Mouse (Mus musculus): ENCODE results near the gene Fbxl16. TPM values are rescaled to one million over a fixed set of nuclear protein-coding genes. Genes with fewer than 3 reads are reported as not detected.

Gene Fbxl16
- polyA plus RNA-seq, 1 experiment, result 5.7 TPM

DNA sequence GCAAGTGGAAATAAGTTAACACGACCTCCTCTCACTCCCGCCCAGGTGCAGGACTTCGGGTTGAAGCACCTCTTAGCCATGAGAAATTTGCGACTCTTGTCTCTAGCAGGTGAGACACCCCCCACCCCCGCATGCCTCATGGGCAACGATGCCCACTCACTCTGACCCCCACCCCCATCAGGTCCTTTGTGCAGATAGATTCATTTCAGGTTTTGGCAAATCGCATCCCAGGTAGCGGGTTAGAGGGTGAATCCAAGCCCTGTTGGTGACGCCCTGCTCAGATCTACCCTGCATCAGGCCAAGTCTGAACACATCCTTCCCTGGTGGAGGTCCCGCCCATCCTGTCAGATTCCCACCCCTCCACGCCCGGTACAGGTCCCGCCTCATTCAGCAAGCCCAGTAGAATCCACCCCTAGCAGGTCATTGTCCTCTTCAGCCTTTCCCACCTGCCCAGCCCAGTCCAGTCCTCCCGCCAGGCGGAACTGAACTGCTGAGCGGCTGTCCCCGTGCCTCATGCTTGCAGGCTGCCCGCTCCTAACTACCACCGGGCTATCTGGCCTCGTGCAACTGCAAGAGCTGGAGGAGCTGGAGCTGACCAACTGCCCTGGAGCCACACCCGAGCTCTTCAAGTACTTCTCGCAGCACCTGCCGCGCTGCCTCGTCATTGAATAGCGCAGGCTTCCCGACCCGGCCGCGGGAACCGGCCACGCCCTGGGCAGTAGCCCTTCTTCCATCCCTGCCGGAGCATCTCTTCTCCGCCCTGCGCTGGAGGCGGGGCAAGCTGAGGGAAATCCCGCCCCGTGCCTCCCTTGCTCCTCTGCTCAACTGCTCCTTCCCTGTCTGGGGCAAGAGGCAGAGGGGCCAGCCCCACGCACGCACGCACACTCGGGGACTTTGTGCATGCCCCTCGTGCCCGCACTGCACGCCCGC, 10.2 kb downstream of the Fbxl16 start:
- Histone ChIP-seq H3K79me2 (ENCODE audit: control insufficient read depth, insufficient read depth) (peaks cover 4% of the 10 kb centered on the region), H3K27me3 (ENCODE audit: control insufficient read depth, insufficient read depth, insufficient read length) (no peaks in the 10 kb centered on the region), H3K79me3 (ENCODE audit: low read depth) (no peaks in the 10 kb centered on the region), H3K4me3 (ENCODE audit: insufficient read depth, poor library complexity, severe bottlenecking) (no peak overlapping the region), H3ac (ENCODE audit: control insufficient read depth, insufficient read length, low read depth) (peak overlapping the region; percentile 12), H3K36me3 (ENCODE audit: control insufficient read depth, insufficient read depth) (no peaks in the 10 kb centered on the region)
- no peak for TF ChIP-seq USF1 (IDR thresholded peaks at IDR 0.05; ENCODE audit: low read depth)
- no peak for TF ChIP-seq MYOG (IDR thresholded peaks at IDR 0.05; ENCODE audit: control insufficient read depth, extremely low read depth, insufficient read length)
- TF ChIP-seq FOSL1 (IDR thresholded peaks at IDR 0.05; ENCODE audit: insufficient read depth, low read length, poor library complexity, severe bottlenecking), result no peak
- no peak for TF ChIP-seq MYOD1 (IDR thresholded peaks at IDR 0.05; ENCODE audit: control insufficient read depth, insufficient read length, low read depth)
- TF ChIP-seq MAX (IDR thresholded peaks at IDR 0.05), result no peak
- TF ChIP-seq CEBPB (IDR thresholded peaks at IDR 0.05; ENCODE audit: low read depth), result no peak
- TF ChIP-seq CTCF (IDR thresholded peaks at IDR 0.05; ENCODE audit: control insufficient read depth, insufficient read depth, insufficient read length), result no peak

DNA sequence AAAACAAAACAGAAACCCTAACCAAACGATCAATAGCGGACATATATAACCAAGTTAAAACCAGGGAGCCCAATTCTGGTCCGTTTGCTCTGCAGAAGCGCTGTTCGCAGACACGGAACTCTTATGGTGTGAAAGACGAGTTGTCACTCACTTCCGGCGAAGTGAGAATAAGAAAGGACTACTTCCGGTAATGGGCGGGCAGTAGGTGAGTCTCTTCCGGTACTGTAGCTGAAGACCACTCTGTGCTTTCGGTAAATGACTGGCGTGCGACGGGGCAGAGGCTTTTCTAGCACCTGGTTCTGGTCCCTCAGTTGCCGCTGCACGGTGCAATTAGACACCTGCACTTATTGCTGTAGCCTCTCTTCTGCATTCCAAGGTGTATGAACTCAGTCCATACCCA, 14.6 kb downstream of the Fbxl16 start, which contains the start of gene Wdr24:
TSS of gene Wdr24 (plus strand) at position 176 of the 400 bp plus-strand sequence.
- TF ChIP-seq USF1 (IDR thresholded peaks at IDR 0.05; ENCODE audit: low read depth) (no peak), CTCF (IDR thresholded peaks at IDR 0.05; ENCODE audit: control insufficient read depth, insufficient read depth, insufficient read length) (no peak), MAX (IDR thresholded peaks at IDR 0.05) (no peak), CEBPB (IDR thresholded peaks at IDR 0.05; ENCODE audit: low read depth) (no peak), MYOG (IDR thresholded peaks at IDR 0.05; ENCODE audit: control insufficient read depth, extremely low read depth, insufficient read length) (no peak), FOSL1 (IDR thresholded peaks at IDR 0.05; ENCODE audit: insufficient read depth, low read length, poor library complexity, severe bottlenecking) (no peak), MYOD1 (IDR thresholded peaks at IDR 0.05; ENCODE audit: control insufficient read depth, insufficient read length, low read depth) (no peak)
- no peaks in the 10 kb centered on the region for H3K79me3 ChIP-seq (ENCODE audit: low read depth)
- H3K79me2 ChIP-seq (ENCODE audit: control insufficient read depth, insufficient read depth), result peaks cover 13% of the 10 kb centered on the region
- H3ac ChIP-seq (ENCODE audit: control insufficient read depth, insufficient read length, low read depth), result peak within 1 kb of the TSS; percentile 75
- H3K36me3 ChIP-seq (ENCODE audit: control insufficient read depth, insufficient read depth), result no peaks in the 10 kb centered on the region
- no peaks in the 10 kb centered on the region for H3K27me3 ChIP-seq (ENCODE audit: control insufficient read depth, insufficient read depth, insufficient read length)
- H3K4me3 ChIP-seq (ENCODE audit: insufficient read depth, poor library complexity, severe bottlenecking), result peak within 1 kb of the TSS; percentile 57

- Histone ChIP-seq H3K4me3 (ENCODE audit: insufficient read depth, poor library complexity, severe bottlenecking) (no peak overlapping the region), H3K27me3 (ENCODE audit: control insufficient read depth, insufficient read depth, insufficient read length) (no peaks in the 10 kb centered on the region), H3K79me2 (ENCODE audit: control insufficient read depth, insufficient read depth) (peaks cover 13% of the 10 kb centered on the region), H3K79me3 (ENCODE audit: low read depth) (no peaks in the 10 kb centered on the region), H3K36me3 (ENCODE audit: control insufficient read depth, insufficient read depth) (peaks cover 3% of the 10 kb centered on the region), H3ac (ENCODE audit: control insufficient read depth, insufficient read length, low read depth) (no peak overlapping the region)
- TF ChIP-seq MAX (IDR thresholded peaks at IDR 0.05) (no peak), MYOG (IDR thresholded peaks at IDR 0.05; ENCODE audit: control insufficient read depth, extremely low read depth, insufficient read length) (no peak)
These were observed 15.7 kb downstream of the Fbxl16 start for GRCm38 (mm10) chr17:25824362-25825142.

GRCm38 (mm10) chr17:25825311-25825710, 16.4 kb downstream of the Fbxl16 start:
- no peak overlapping the region for H3K4me3 ChIP-seq (ENCODE audit: insufficient read depth, poor library complexity, severe bottlenecking)

GRCm38 (mm10) chr17:25825984-25826570, 17.2 kb downstream of the Fbxl16 start:
- no peak overlapping the region for H3K4me3 ChIP-seq (ENCODE audit: insufficient read depth, poor library complexity, severe bottlenecking)
- H3K27me3 ChIP-seq (ENCODE audit: control insufficient read depth, insufficient read depth, insufficient read length), result no peaks in the 10 kb centered on the region
- peaks cover 17% of the 10 kb centered on the region for H3K36me3 ChIP-seq (ENCODE audit: control insufficient read depth, insufficient read depth)
- H3ac ChIP-seq (ENCODE audit: control insufficient read depth, insufficient read length, low read depth), result no peak overlapping the region
- H3K79me2 ChIP-seq (ENCODE audit: control insufficient read depth, insufficient read depth), result peaks cover 25% of the 10 kb centered on the region
- H3K79me3 ChIP-seq (ENCODE audit: low read depth), result peaks cover 4% of the 10 kb centered on the region
- TF ChIP-seq CTCF (IDR thresholded peaks at IDR 0.05; ENCODE audit: control insufficient read depth, insufficient read depth, insufficient read length) (no peak), CEBPB (IDR thresholded peaks at IDR 0.05; ENCODE audit: low read depth) (no peak), USF1 (IDR thresholded peaks at IDR 0.05; ENCODE audit: low read depth) (no peak), MYOG (IDR thresholded peaks at IDR 0.05; ENCODE audit: control insufficient read depth, extremely low read depth, insufficient read length) (no peak), MAX (IDR thresholded peaks at IDR 0.05) (no peak), MYOD1 (IDR thresholded peaks at IDR 0.05; ENCODE audit: control insufficient read depth, insufficient read length, low read depth) (no peak), FOSL1 (IDR thresholded peaks at IDR 0.05; ENCODE audit: insufficient read depth, low read length, poor library complexity, severe bottlenecking) (no peak)

More at GRCm38 (mm10) chr17:25825311-25825710, 16.4 kb downstream of the Fbxl16 start:
- H3K27me3 ChIP-seq (ENCODE audit: control insufficient read depth, insufficient read depth, insufficient read length), result no peaks in the 10 kb centered on the region
- no peak overlapping the region for H3ac ChIP-seq (ENCODE audit: control insufficient read depth, insufficient read length, low read depth)
- TF ChIP-seq USF1 (IDR thresholded peaks at IDR 0.05; ENCODE audit: low read depth) (no peak), CEBPB (IDR thresholded peaks at IDR 0.05; ENCODE audit: low read depth) (no peak), FOSL1 (IDR thresholded peaks at IDR 0.05; ENCODE audit: insufficient read depth, low read length, poor library complexity, severe bottlenecking) (no peak), MYOG (IDR thresholded peaks at IDR 0.05; ENCODE audit: control insufficient read depth, extremely low read depth, insufficient read length) (no peak), MAX (IDR thresholded peaks at IDR 0.05) (no peak), MYOD1 (IDR thresholded peaks at IDR 0.05; ENCODE audit: control insufficient read depth, insufficient read length, low read depth) (no peak), CTCF (IDR thresholded peaks at IDR 0.05; ENCODE audit: control insufficient read depth, insufficient read depth, insufficient read length) (no peak)
- peaks cover 17% of the 10 kb centered on the region for H3K79me2 ChIP-seq (ENCODE audit: control insufficient read depth, insufficient read depth)
- no peaks in the 10 kb centered on the region for H3K79me3 ChIP-seq (ENCODE audit: low read depth)
- H3K36me3 ChIP-seq (ENCODE audit: control insufficient read depth, insufficient read depth), result peaks cover 10% of the 10 kb centered on the region

All from C2C12 (cell line).